Mouse (Mus musculus) limb, embryonic 15.5 days (tissue): ENCODE data around the gene Pdzrn3. TPM values are rescaled to one million over a fixed set of nuclear protein-coding genes. Genes with fewer than 3 reads are reported as not detected.

Experiments used
- ATAC-seq: fragments of 200-750 bp; cut with Nextera tagmentation; 2 replicates; pipeline ENCODE4 v1.8.0; 2017; ENCODE audit warnings: low read depth, moderate TSS enrichment; ENCODE audit not compliant: insufficient number of reproducible peaks, low FRiP score, low TSS enrichment
- H3K27ac ChIP-seq: fragments of 300-500 bp; sonication (generic); 2 replicates; pipeline ENCODE4 v1.5.1; 2015; ENCODE audit warnings: moderate library complexity, mild to moderate bottlenecking, inconsistent platforms
- H3K27me3 ChIP-seq: fragments of 300-500 bp; sonication (generic); 2 replicates; pipeline ENCODE4 v1.6.1; 2015; ENCODE audit warnings: inconsistent platforms
- H3K36me3 ChIP-seq: fragments of 300-500 bp; sonication (generic); 2 replicates; pipeline ENCODE4 v1.6.1; 2015; ENCODE audit warnings: inconsistent platforms
- H3K4me1 ChIP-seq: fragments of 300-500 bp; sonication (generic); 2 replicates; pipeline ENCODE4 v1.6.1; 2015; ENCODE audit warnings: inconsistent platforms
- H3K4me2 ChIP-seq: fragments of 300-500 bp; sonication (generic); 2 replicates; pipeline ENCODE4 v1.6.1; 2015; ENCODE audit warnings: mild to moderate bottlenecking, inconsistent platforms
- H3K4me3 ChIP-seq: fragments of 300-500 bp; sonication (generic); 2 replicates; pipeline ENCODE4 v1.5.1; 2015; ENCODE audit warnings: mild to moderate bottlenecking, inconsistent platforms
- H3K9ac ChIP-seq: fragments of 300-500 bp; sonication (generic); 2 replicates; pipeline ENCODE4 v1.6.1; 2015; ENCODE audit warnings: inconsistent platforms
- H3K9me3 ChIP-seq: fragments of 300-500 bp; sonication (generic); 2 replicates; pipeline ENCODE4 v1.6.1; 2016; ENCODE audit warnings: inconsistent platforms
- WGBS: fragments of 180-500 bp; shearing (Covaris S2); methylation state at CpG from one replicate; pipeline ENCODE4 v1.1.7; 2015; 5-methylcytosine and 5-hydroxymethylcytosine counted together
- polyA plus RNA-seq: library from polyadenylated mRNA; unstranded; fragments of >200 nt; fragmentation: Nextera tagmentation; extraction: Ambion mirVana; gene quantifications from 2 replicates; pipeline ENCODE4 v1.2.1, GENCODE M21; 2015

Gene Pdzrn3
- polyA plus RNA-seq, 1 experiment from 2014 or later = 11.7 TPM

- no peak overlapping the region for H3K27ac ChIP-seq
- H3K27me3 ChIP-seq = no peaks in the 10 kb centered on the region
- H3K4me2 ChIP-seq = no peak overlapping the region
- WGBS = 61% methylated on average over 8 of the region's 8 CpGs
- no peak for ATAC-seq
- H3K36me3 ChIP-seq = no peaks in the 10 kb centered on the region
- no peaks in the 10 kb centered on the region; the same call in 1 of the 2 replicates for H3K4me1 ChIP-seq
- H3K9me3 ChIP-seq = no peaks in the 10 kb centered on the region
- H3K4me3 ChIP-seq = no peak overlapping the region
- H3K9ac ChIP-seq = no peak overlapping the region
Observed at GRCm38 (mm10) chr6:101211361-101211841, 166.3 kb downstream of the Pdzrn3 start.

- H3K9me3 ChIP-seq = no peaks in the 10 kb centered on the region
- H3K36me3 ChIP-seq = no peaks in the 10 kb centered on the region
- H3K27ac ChIP-seq = no peak overlapping the region
- H3K27me3 ChIP-seq = peaks cover 8% of the 10 kb centered on the region; the same call in 1 of the 2 replicates
- no peak overlapping the region for H3K9ac ChIP-seq
- peak overlapping the region; percentile 44 for H3K4me2 ChIP-seq
- H3K4me1 ChIP-seq = peaks cover 14% of the 10 kb centered on the region
- peak overlapping the region; percentile 26 for H3K4me3 ChIP-seq
- ATAC-seq = no peak
- WGBS = 10% methylated on average over 8 of the region's 8 CpGs
Observed at GRCm38 (mm10) chr6:101198943-101199298, 178.8 kb downstream of the Pdzrn3 start.

DNA sequence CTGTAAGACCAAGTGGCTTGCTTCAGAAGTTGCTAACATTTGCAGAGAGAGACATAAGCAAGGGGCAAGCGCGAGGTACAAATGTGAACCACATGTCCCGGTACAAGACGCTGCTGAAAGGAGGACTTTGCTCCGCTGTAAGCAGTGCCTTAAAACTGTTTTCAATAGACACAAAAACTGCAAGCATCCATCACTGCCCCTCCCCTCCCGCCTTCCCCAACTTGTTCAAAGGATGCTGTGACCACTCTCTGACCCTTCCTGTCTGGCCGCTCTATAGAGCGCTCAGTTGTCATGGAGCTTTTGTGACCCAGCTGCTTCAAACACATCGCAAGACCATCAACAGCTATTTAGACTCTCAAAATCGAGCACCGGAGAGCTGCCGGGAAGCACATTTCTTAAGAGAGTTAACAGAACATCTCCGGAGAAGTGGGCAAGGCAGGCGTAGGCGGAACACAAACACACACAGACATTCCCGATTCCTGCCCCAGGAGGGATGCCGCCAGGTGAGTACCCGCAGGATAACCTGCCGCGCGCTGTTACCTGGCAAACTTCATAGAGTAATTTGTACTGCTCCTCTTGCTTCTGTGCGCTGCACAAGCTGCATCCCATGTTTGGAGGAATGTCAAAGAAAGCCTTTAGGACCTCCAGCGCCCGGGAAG lies 179.3 kb downstream of the Pdzrn3 start:
- Histone ChIP-seq H3K4me2 (peak overlapping the region; percentile 44), H3K36me3 (no peaks in the 10 kb centered on the region), H3K9ac (no peak overlapping the region), H3K27me3 (peaks cover 8% of the 10 kb centered on the region; the same call in 1 of the 2 replicates), H3K27ac (no peak overlapping the region), H3K9me3 (no peaks in the 10 kb centered on the region), H3K4me1 (peaks cover 14% of the 10 kb centered on the region), H3K4me3 (peak overlapping the region; percentile 26)
- 6% methylated on average over 24 of the region's 24 CpGs for WGBS
- no peak for ATAC-seq

DNA sequence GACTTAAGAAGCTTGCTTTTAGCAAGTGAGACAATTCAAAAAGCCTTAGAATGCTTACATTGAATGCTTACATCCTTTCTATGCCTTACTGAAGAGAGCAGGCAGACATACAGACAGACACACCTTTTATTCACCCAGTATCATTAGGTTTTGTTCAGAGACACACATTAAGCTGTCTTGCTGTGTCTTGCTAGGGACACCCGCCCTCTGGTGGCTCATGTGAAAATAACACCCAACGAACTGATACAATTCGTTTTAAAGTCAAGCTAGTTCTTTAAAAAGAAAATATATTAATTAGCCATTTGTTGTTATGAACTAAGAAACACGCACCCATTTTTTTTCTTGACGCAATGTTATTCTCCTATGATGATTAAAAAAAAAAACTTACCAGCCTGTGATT lies 180.1 kb downstream of the Pdzrn3 start:
- Histone ChIP-seq H3K4me1 (peaks cover 14% of the 10 kb centered on the region), H3K4me2 (no peak overlapping the region), H3K27me3 (peaks cover 8% of the 10 kb centered on the region; the same call in 1 of the 2 replicates), H3K36me3 (no peaks in the 10 kb centered on the region), H3K4me3 (no peak overlapping the region), H3K9me3 (no peaks in the 10 kb centered on the region), H3K9ac (no peak overlapping the region), H3K27ac (no peak overlapping the region)
- 8% methylated on average over 5 of the region's 5 CpGs for WGBS
- no peak for ATAC-seq

DNA sequence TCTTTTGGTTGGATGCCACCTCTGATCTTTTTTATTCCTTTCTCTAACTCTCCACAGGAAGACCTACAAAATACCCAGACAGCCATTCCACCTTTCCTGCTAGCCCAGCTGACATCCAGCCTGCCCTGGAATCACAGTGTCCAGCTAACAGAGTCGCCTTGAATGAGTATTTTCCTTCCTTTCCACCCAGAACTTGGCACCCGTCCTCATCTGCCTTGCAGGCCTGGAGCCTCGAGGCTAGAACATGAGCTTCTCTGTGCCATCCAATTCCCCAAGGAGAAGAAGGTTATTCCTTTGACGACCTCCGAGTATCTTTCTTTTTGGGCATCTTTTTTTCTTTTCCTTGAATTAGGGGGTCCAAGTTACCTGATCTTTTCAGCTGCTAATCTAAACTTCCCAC lies 181.8 kb downstream of the Pdzrn3 start:
- peaks cover 14% of the 10 kb centered on the region for H3K4me1 ChIP-seq
- peaks cover 7% of the 10 kb centered on the region; the same call in 1 of the 2 replicates for H3K27me3 ChIP-seq
- H3K4me3 ChIP-seq = no peak overlapping the region
- no peak overlapping the region for H3K9ac ChIP-seq
- H3K9me3 ChIP-seq = no peaks in the 10 kb centered on the region
- ATAC-seq = no peak
- 58% methylated on average over 5 of the region's 5 CpGs for WGBS
- H3K4me2 ChIP-seq = no peak overlapping the region
- H3K27ac ChIP-seq = no peak overlapping the region
- 0 out of 2 replicates have a peak, but pooled peaks cover 3% of the 10 kb centered on the region for H3K36me3 ChIP-seq

DNA sequence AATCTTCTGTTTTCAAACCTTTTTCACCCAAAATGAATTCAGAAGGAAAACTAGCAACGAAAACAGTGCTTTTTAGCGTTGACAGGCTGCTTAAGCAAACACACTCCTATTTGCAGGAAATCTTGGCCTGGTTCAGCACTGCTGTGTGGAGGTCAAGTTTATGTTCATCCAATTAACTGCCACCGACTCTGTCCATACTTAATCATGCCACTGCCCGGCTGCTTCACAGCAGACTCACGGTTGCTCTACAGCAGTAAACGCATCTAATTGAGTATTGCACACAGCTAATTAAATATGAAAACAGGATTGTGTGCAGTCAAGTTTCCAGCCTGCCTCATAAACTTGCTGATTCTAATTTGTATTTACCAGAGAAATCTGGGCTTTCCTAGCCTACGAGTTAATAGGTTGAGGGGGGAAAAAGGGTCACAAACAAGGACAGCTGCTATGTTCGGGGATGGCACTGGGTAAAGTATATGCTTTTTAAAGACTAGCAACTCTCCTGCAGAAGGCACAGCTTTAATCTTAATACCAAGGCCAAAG lies 183.2 kb downstream of the Pdzrn3 start:
- H3K36me3 ChIP-seq = 0 out of 2 replicates have a peak, but pooled peaks cover 3% of the 10 kb centered on the region
- no peaks in the 10 kb centered on the region for H3K27me3 ChIP-seq
- no peak overlapping the region for H3K4me2 ChIP-seq
- no peak overlapping the region for H3K4me3 ChIP-seq
- H3K4me1 ChIP-seq = peaks cover 14% of the 10 kb centered on the region
- no peak overlapping the region for H3K27ac ChIP-seq
- WGBS = 46% methylated on average over 8 of the region's 8 CpGs
- ATAC-seq = no peak
- H3K9ac ChIP-seq = no peak overlapping the region
- no peaks in the 10 kb centered on the region for H3K9me3 ChIP-seq

GRCm38 (mm10) chr6:101191576-101191975 lies 186.1 kb downstream of the Pdzrn3 start:
- ATAC-seq = no peak

GRCm38 (mm10) chr6:101187322-101187721 lies 190.4 kb downstream of the Pdzrn3 start:
- WGBS = 79% methylated on average over 6 of the region's 6 CpGs
- no peak overlapping the region for H3K4me2 ChIP-seq
- 0 out of 2 replicates have a peak, but pooled peaks cover 3% of the 10 kb centered on the region for H3K36me3 ChIP-seq
- no peak for ATAC-seq
- no peak overlapping the region for H3K9ac ChIP-seq
- H3K4me3 ChIP-seq = no peak overlapping the region
- no peak overlapping the region for H3K27ac ChIP-seq
- no peaks in the 10 kb centered on the region for H3K4me1 ChIP-seq
- no peaks in the 10 kb centered on the region for H3K27me3 ChIP-seq
- no peaks in the 10 kb centered on the region for H3K9me3 ChIP-seq

More at GRCm38 (mm10) chr6:101191576-101191975, 186.1 kb downstream of the Pdzrn3 start:
- 81% methylated on average over 5 of the region's 5 CpGs for WGBS
- Histone ChIP-seq H3K4me3 (no peak overlapping the region), H3K4me2 (no peak overlapping the region), H3K27ac (no peak overlapping the region), H3K9me3 (no peaks in the 10 kb centered on the region), H3K27me3 (no peaks in the 10 kb centered on the region), H3K36me3 (0 out of 2 replicates have a peak, but pooled peaks cover 3% of the 10 kb centered on the region), H3K4me1 (0 out of 2 replicates have a peak, but pooled peaks cover 3% of the 10 kb centered on the region), H3K9ac (no peak overlapping the region)

DNA sequence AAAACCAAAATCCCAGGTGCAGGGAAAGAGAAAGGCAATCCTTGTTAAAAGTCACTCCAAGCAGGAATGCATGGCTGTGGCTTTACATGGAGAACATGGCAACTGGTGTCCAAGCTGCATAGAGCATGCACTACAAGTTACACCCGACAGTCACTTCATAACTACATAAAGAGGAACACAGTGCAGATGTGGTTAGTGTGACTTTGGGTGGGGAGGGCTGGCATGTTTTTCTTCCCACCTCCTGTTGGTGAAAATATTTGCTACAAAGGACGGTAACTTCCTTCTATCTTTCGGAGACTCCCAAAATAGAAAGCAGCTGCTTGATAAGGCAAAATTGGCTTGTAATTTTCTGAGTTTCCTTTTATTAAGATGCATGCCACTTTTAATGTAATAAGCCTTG lies 190.8 kb downstream of the Pdzrn3 start:
- Histone ChIP-seq H3K4me3 (no peak overlapping the region), H3K9ac (no peak overlapping the region), H3K4me1 (no peaks in the 10 kb centered on the region), H3K27ac (no peak overlapping the region), H3K9me3 (no peaks in the 10 kb centered on the region), H3K4me2 (no peak overlapping the region), H3K36me3 (0 out of 2 replicates have a peak, but pooled peaks cover 3% of the 10 kb centered on the region), H3K27me3 (no peaks in the 10 kb centered on the region)
- 61% methylated on average over 3 of the region's 3 CpGs for WGBS
- no peak for ATAC-seq

GRCm38 (mm10) chr6:101184103-101184785 lies 193.5 kb downstream of the Pdzrn3 start:
- Histone ChIP-seq H3K4me2 (no peak overlapping the region), H3K36me3 (no peaks in the 10 kb centered on the region), H3K4me3 (no peak overlapping the region), H3K27me3 (no peaks in the 10 kb centered on the region), H3K4me1 (no peaks in the 10 kb centered on the region), H3K9me3 (no peaks in the 10 kb centered on the region), H3K9ac (no peak overlapping the region), H3K27ac (no peak overlapping the region)
- ATAC-seq = no peak
- 67% methylated on average over 10 of the region's 10 CpGs for WGBS

- Histone ChIP-seq H3K9me3 (no peaks in the 10 kb centered on the region), H3K36me3 (peaks cover 22% of the 10 kb centered on the region), H3K4me2 (no peak overlapping the region), H3K9ac (no peak overlapping the region), H3K27ac (no peak overlapping the region), H3K4me3 (no peak overlapping the region), H3K4me1 (no peaks in the 10 kb centered on the region), H3K27me3 (no peaks in the 10 kb centered on the region)
- WGBS = 80% methylated on average over 7 of the region's 7 CpGs
- ATAC-seq = no peak
Observed at GRCm38 (mm10) chr6:101170699-101171098, 207.0 kb downstream of the Pdzrn3 start.

GRCm38 (mm10) chr6:101153511-101153921 lies 224.2 kb downstream of the Pdzrn3 start:
- Histone ChIP-seq H3K4me1 (no peaks in the 10 kb centered on the region), H3K4me2 (no peak overlapping the region), H3K27ac (no peak overlapping the region), H3K27me3 (no peaks in the 10 kb centered on the region), H3K4me3 (no peak overlapping the region), H3K9ac (no peak overlapping the region), H3K36me3 (peaks cover 59% of the 10 kb centered on the region), H3K9me3 (no peaks in the 10 kb centered on the region)
- ATAC-seq = no peak
- 71% methylated on average over 1 of the region's 1 CpGs for WGBS
